Mouse (Mus musculus) urinary bladder, postnatal 14 days (tissue): ENCODE results near the gene Snip1.

ENCODE experiments used
- DNase-seq: peaks from one replicate; pipeline ENCODE4 v3.0.0; 2021; ENCODE audit warnings: low spot score

Snip1 gene

GRCm38 (mm10) chr4:125066490-125067370 is at the start of gene Snip1:
Snip1 (plus strand) TSS chr4:125066672.
- peak; percentile 93 for DNase-seq

- peak; percentile 41 for DNase-seq
Observed at GRCm38 (mm10) chr4:125017431-125017830, 49.0 kb upstream of the Snip1 start.

DNA sequence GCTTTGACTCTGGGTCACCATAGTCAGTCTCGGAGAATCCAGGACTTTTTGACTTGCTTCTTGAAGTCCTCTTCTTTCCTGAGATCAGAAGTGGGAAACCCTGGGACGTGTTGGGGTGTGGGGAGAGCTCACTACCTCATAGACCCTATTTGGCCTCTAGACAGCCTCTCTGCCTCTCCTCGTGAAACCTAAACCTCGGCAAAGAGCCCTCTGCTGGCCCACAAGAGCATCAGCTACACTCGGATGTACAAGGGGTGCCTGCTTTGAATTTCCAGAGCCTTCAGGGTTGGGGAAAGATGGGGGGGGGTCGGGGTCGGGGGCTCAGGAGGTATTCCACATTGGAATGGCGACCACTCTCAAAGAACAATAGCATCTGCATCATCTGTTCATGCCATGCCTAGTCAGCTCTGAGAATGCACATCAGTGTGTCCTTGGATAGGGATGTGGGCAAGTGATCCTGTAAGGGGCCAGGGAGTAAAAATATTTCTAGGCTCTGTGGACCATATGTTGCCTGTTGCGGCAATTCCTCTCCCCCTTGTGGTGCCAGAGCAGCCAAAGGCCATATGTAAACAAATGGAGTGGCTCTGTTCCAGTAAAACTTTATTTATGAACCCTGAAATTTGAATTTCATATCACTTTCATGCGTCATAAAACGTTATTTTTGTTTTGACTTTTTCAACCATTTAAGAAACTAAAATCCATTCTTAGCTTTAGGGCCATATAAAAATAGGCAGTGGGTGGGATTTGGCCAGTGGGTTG is 45.5 kb upstream of the Snip1 start:
- no peak for DNase-seq

DNA sequence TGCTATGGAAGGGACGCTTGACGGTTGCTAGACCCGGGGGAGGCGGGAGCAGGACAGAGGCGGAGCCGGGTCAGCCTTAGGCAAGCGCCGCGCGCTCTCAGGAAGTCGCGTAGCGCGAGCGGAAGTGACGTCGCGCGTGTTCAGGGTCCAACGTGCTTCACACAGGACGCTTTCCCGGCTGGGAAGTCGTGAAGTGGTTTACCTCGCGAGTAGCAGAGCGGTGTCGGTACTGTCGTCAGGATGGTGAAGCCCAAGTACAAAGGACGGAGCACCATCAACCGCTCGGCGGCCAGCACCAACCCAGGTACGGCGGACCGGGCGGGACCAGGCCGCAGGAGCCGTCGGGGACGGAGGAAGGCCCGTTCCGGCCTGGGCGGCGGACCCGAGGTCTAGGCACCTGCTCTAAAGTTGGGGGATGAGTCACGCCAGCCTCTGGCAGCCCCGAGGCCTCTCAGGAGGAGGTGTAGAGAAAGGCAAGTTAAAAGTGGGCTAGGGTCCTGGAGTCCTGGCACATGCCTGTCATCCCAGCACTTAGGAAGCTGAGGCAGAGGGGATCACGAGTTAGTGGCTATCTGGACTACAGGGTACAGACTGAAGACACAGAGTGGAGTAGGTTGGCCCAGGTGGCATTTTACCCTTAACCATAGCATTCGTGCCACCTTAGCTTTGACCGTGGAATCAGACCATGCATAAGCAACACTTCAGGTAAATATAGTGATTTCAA is 36.4 kb upstream of the Snip1 start:
- DNase-seq = peak; percentile 94

DNA sequence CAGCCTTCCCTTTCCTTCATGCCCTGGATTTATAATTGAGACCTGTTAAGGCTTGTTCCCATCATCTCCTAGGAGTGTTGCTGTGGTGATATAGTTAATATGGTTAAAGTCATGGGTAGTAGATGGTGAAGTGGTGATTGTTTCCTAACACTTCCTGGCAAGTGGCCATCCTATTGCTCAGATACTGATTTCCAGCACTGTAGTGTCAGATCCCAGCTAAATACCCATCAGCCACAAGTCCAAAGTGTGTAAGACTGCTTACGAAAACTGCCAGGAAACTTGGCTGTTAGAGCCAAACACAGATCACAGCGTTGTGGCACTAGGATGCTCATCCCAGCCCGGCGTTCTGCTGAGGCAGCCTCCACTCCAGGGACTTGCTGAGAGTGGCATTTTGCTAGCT is 32.1 kb upstream of the Snip1 start:
- no peak for DNase-seq

GRCm38 (mm10) chr4:125044454-125044853 is 22.0 kb upstream of the Snip1 start:
- DNase-seq = no peak

DNA sequence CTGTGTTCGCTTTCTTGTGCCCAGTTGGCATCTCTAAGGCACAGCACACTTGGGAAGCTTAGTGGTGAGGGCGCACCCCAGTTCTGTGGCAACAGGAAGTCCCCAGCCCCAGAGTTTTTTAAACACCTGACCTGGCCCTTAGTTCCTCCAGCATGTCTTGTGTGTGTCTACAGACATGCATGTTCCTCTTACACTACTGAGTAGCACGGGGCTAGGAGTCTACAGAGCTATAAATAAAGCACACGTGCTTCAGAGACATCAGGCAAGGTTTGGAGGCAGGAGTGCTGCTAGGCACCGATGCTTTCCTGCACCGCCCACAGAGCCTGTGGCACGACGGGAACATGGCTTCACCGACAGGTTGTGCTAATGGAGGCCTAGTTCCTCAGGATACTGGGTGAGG is 11.1 kb upstream of the Snip1 start:
- no peak for DNase-seq

GRCm38 (mm10) chr4:125056476-125056875 is 10.0 kb upstream of the Snip1 start:
- DNase-seq = no peak

DNA sequence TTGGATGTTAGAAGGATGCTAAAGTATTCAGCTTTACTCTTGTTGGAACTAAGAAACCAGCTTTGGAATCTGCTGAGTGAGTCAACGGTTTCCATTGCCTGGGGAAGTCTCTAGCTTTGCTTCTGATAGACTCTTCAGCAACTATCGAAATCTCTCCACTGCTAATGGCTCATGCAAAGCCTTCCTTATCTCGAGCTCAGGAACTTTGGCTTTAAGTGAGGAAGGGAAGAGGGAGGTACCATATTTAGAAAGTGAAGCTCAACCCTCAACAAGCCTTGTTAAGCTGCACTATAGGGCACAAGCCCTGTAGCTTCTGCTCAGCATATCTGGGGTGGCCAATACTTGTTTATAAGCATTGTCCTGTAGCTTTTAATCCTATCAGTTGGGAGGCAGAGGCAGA is 9.2 kb upstream of the Snip1 start:
- no peak for DNase-seq

- DNase-seq = no peak
Observed at GRCm38 (mm10) chr4:125058033-125058432, 8.4 kb upstream of the Snip1 start.

DNA sequence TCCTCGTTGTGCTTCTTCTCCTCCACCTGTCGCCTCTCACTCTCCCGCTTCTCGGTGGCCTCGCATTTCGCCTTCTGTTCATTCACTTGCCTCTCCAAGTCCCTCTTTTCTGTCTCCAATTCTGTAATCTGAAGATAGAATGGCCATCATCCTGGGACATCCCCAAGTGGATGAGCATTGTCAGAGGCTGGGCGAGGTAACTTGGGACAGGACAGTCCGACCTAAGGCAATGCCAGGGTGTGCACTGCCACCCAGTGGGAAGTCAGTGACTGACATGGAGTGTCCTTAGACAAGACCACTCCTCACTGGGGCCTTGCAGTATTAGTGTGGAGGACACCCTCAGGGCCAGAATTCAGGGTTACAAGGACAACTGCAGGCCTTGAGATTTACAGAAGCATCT is 7.4 kb upstream of the Snip1 start:
- peak; percentile 52 for DNase-seq

GRCm38 (mm10) chr4:125063829-125064228 is 2.6 kb upstream of the Snip1 start:
- no peak for DNase-seq

GRCm38 (mm10) chr4:125065517-125066307 is 760 bp upstream of the Snip1 start, which contains the start of gene Dnali1:
Dnali1 (minus strand) TSS chr4:125065703.
- peak; percentile 55 for DNase-seq

- no peak for DNase-seq
Observed at GRCm38 (mm10) chr4:125077700-125078099, 11.2 kb downstream of the Snip1 start.

- DNase-seq = no peak
Observed at GRCm38 (mm10) chr4:125078698-125079097, 12.2 kb downstream of the Snip1 start.

GRCm38 (mm10) chr4:125084403-125085345 is 18.2 kb downstream of the Snip1 start, which contains the start of gene Meaf6:
Meaf6 (plus strand) TSS chr4:125085134.
- peak; percentile 90 for DNase-seq

DNA sequence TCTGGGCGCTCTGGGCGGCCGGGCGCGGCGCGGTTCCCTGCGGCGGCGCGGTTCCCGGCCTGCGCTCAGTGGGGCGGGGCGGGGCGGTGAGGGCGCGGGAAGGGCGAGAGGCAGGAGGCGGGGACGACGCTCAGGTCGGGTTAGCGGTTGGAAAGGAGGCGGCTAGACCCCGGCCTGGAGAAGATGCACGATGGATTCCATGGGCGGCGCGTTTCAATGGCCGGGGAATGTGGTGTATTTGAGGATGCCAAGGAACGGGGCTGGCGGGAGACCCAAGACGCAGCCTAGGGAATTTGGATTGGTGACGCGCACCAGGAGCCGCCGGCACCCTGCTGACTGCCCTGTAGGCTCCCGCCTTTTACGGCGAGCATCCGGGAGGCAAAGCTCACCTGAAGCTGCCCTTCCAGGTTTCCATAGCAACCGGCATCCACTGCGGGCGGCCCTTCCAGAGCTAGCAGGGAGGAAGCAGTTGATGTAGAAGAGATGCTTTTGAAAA is 18.9 kb downstream of the Snip1 start:
- DNase-seq = peak; percentile 77

GRCm38 (mm10) chr4:125093031-125093430 is 26.6 kb downstream of the Snip1 start:
- DNase-seq = no peak

DNA sequence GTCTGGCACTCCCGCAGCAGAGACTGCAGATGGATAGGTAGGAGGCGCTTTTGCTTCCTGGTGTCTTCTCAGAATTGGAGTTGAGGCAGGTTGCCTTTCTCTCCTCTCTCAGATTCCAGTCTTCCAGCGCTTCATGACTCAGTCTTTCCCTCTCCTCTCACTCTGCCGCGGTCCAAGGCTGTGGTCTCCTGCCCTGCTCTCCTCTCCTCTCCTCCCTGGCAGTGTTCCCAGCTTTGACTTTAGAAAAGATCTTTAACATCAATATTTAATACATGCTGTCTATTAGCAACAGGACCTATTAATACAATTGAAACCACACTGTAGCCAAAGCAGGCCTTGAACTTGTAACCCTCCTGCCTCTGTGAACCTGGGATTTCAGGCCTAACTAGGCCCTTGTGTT is 29.6 kb downstream of the Snip1 start:
- no peak for DNase-seq

GRCm38 (mm10) chr4:125097412-125097811 is 30.9 kb downstream of the Snip1 start:
- no peak for DNase-seq
